Mouse (Mus musculus) limb, embryonic 12.5 days (tissue): ENCODE measurements at regions not wholly inside any gene's neighbourhood (a gene's known extent, or its start where the extent isn't known, plus 50 kb on each side); places are given as distances from the start of the nearest gene placed in this dataset.
A peak's percentile ranks its signal among the peaks of the same experiment; 100 is the strongest.

Experiments
- ATAC-seq: fragments of 200-750 bp; cut with Nextera tagmentation; 2 replicates; pipeline ENCODE4 v1.8.0; 2017; ENCODE audit warnings: low read depth, moderate TSS enrichment; ENCODE audit not compliant: insufficient number of reproducible peaks, insufficient read depth, low FRiP score, low TSS enrichment
- H3K27ac ChIP-seq: fragments of 300-500 bp; sonication (generic); 2 replicates; pipeline ENCODE4 v1.5.1; 2016; ENCODE audit warnings: mild to moderate bottlenecking, moderate library complexity
- H3K27me3 ChIP-seq: fragments of 300-500 bp; sonication (generic); 2 replicates; pipeline ENCODE4 v1.6.1; 2016; ENCODE audit warnings: mild to moderate bottlenecking, moderate library complexity
- H3K36me3 ChIP-seq: fragments of 300-500 bp; sonication (generic); 2 replicates; pipeline ENCODE4 v1.6.1; 2016; ENCODE audit warnings: mild to moderate bottlenecking, moderate library complexity
- H3K4me1 ChIP-seq: fragments of 300-500 bp; sonication (generic); replicated peaks from 2 replicates; pipeline ENCODE4 v1.6.1; 2016
- H3K4me2 ChIP-seq: fragments of 300-500 bp; sonication (generic); 2 replicates; pipeline ENCODE4 v1.6.1; 2016; ENCODE audit warnings: mild to moderate bottlenecking, moderate library complexity
- H3K4me3 ChIP-seq: fragments of 300-500 bp; sonication (generic); replicated peaks from 2 replicates; pipeline ENCODE4 v1.5.1; 2016; ENCODE audit warnings: mild to moderate bottlenecking
- H3K9ac ChIP-seq: fragments of 300-500 bp; sonication (generic); replicated peaks from 2 replicates; pipeline ENCODE4 v1.6.1; 2016; ENCODE audit warnings: mild to moderate bottlenecking, moderate library complexity
- H3K9me3 ChIP-seq: fragments of 300-500 bp; sonication (generic); 2 replicates; pipeline ENCODE4 v1.6.1; 2016; ENCODE audit warnings: mild to moderate bottlenecking, moderate library complexity
- WGBS: fragments of 180-500 bp; shearing (Covaris S2); methylation state at CpG from one replicate; pipeline ENCODE4 v1.1.7; 2016; 5-methylcytosine and 5-hydroxymethylcytosine counted together

GRCm38 (mm10) chr4:32153356-32153755 lies 85.2 kb upstream of the Bach2 start:
- WGBS = 80% methylated on average over 4 of the region's 4 CpGs
- no peak overlapping the region for H3K4me3 ChIP-seq
- H3K9ac ChIP-seq = no peak overlapping the region
- no peak overlapping the region for H3K27ac ChIP-seq
- H3K27me3 ChIP-seq = no peaks in the 10 kb centered on the region
- no peak overlapping the region for H3K4me2 ChIP-seq
- peak; percentile 32; the same call in 1 of the 2 replicates for ATAC-seq
- peaks cover 42% of the 10 kb centered on the region for H3K4me1 ChIP-seq
- H3K36me3 ChIP-seq = no peaks in the 10 kb centered on the region
- no peaks in the 10 kb centered on the region for H3K9me3 ChIP-seq

- Histone ChIP-seq H3K36me3 (no peaks in the 10 kb centered on the region), H3K27me3 (no peaks in the 10 kb centered on the region), H3K4me1 (peaks cover 58% of the 10 kb centered on the region), H3K9me3 (no peaks in the 10 kb centered on the region), H3K4me3 (no peak overlapping the region), H3K9ac (no peak overlapping the region), H3K27ac (no peak overlapping the region), H3K4me2 (no peak overlapping the region)
- ATAC-seq = no peak
- 65% methylated on average over 8 of the region's 8 CpGs for WGBS
Measured at GRCm38 (mm10) chr4:32156965-32157364, 81.6 kb upstream of the Bach2 start.

DNA sequence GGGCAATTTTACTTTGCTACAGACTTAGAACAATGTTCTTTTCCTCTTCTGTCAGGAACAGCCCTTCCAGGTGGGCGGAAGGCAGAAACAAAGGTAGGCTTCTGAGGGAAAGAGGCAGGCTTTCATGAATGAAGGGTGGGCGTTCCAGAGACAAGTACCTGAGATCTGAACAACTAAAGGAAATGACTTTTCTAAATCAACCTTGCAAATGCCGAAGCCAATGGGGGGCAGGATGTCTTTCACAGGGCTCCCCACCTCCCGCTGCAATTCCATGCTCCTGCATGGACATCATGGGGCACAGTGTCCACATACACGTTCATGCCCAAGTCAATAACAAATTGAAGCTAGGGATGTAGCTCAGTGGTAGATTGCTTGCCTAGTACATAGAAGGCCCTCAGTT lies 80.2 kb upstream of the Bach2 start:
- Histone ChIP-seq H3K36me3 (no peaks in the 10 kb centered on the region), H3K9me3 (no peaks in the 10 kb centered on the region)
- WGBS = 52% methylated on average over 5 of the region's 5 CpGs

DNA sequence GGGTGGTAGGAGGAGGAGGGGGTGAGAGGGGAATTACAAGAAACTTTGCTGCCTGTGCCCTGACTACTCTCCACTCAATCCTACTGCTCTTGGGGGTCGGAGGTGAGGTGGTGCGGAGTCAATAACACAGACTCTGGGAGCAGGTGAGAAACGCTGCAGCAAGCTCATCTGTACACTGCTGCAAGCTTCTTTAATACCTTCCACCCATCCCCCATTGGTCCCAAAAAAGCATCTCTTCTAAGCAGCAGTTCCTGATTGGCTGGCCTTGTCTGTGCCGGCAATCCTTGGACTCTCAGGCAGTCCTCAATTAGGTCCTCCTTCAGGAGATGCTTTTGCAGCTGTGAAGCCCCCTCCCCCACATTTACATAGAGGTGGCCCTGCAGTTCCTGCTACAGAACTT lies 79.7 kb upstream of the Bach2 start:
- Histone ChIP-seq H3K4me3 (no peak overlapping the region), H3K27ac (no peak overlapping the region), H3K4me2 (no peak overlapping the region), H3K27me3 (no peaks in the 10 kb centered on the region), H3K4me1 (peaks cover 62% of the 10 kb centered on the region), H3K9ac (no peak overlapping the region), H3K36me3 (no peaks in the 10 kb centered on the region), H3K9me3 (no peaks in the 10 kb centered on the region)
- 32% methylated on average over 4 of the region's 4 CpGs for WGBS
- no peak for ATAC-seq

More for the DNA sequence above, 80.2 kb upstream of the Bach2 start:
- Histone ChIP-seq H3K27me3 (no peaks in the 10 kb centered on the region), H3K9ac (no peak overlapping the region), H3K4me2 (no peak overlapping the region), H3K4me3 (no peak overlapping the region), H3K27ac (no peak overlapping the region), H3K4me1 (peaks cover 59% of the 10 kb centered on the region)
- ATAC-seq = no peak

DNA sequence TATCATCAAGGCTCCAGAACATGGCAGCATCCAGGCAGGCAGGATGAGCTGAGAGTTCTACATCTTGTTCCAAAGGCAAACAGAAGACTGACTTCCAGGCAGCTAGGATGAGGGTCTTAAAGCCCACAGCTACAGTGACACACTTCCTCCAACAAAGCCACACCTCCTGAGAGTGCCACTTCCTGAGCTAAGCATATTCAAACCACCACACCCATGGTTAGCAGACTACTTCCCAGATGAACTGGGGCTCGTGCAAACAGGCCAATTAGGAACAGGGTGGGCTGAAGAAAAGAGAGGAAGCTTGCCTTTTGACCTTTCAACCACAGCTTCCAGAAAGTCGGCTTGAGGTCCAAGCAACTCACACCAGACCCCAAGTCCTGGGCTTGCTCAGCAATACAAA lies 77.8 kb upstream of the Bach2 start:
- WGBS = 34% methylated on average over 2 of the region's 2 CpGs
- no peaks in the 10 kb centered on the region for H3K27me3 ChIP-seq
- no peak overlapping the region for H3K27ac ChIP-seq
- no peak overlapping the region for H3K4me2 ChIP-seq
- no peaks in the 10 kb centered on the region for H3K36me3 ChIP-seq
- no peak for ATAC-seq
- H3K4me1 ChIP-seq = peaks cover 78% of the 10 kb centered on the region
- H3K9ac ChIP-seq = no peak overlapping the region
- H3K9me3 ChIP-seq = no peaks in the 10 kb centered on the region
- no peak overlapping the region for H3K4me3 ChIP-seq

GRCm38 (mm10) chr4:32161871-32162656 lies 76.5 kb upstream of the Bach2 start:
- no peaks in the 10 kb centered on the region for H3K36me3 ChIP-seq
- H3K9me3 ChIP-seq = no peaks in the 10 kb centered on the region
- no peak overlapping the region for H3K4me2 ChIP-seq
- no peak for ATAC-seq
- 36% methylated on average over 10 of the region's 10 CpGs for WGBS
- no peak overlapping the region for H3K27ac ChIP-seq
- no peak overlapping the region for H3K9ac ChIP-seq
- no peaks in the 10 kb centered on the region for H3K27me3 ChIP-seq
- peaks cover 83% of the 10 kb centered on the region for H3K4me1 ChIP-seq
- no peak overlapping the region for H3K4me3 ChIP-seq

GRCm38 (mm10) chr4:32162694-32163240 lies 75.8 kb upstream of the Bach2 start:
- Histone ChIP-seq H3K36me3 (no peaks in the 10 kb centered on the region), H3K9me3 (no peaks in the 10 kb centered on the region), H3K4me1 (peaks cover 81% of the 10 kb centered on the region), H3K4me3 (no peak overlapping the region), H3K27me3 (no peaks in the 10 kb centered on the region), H3K9ac (no peak overlapping the region), H3K4me2 (no peak overlapping the region), H3K27ac (no peak overlapping the region)
- WGBS = 91% methylated on average over 12 of the region's 12 CpGs
- no peak for ATAC-seq

DNA sequence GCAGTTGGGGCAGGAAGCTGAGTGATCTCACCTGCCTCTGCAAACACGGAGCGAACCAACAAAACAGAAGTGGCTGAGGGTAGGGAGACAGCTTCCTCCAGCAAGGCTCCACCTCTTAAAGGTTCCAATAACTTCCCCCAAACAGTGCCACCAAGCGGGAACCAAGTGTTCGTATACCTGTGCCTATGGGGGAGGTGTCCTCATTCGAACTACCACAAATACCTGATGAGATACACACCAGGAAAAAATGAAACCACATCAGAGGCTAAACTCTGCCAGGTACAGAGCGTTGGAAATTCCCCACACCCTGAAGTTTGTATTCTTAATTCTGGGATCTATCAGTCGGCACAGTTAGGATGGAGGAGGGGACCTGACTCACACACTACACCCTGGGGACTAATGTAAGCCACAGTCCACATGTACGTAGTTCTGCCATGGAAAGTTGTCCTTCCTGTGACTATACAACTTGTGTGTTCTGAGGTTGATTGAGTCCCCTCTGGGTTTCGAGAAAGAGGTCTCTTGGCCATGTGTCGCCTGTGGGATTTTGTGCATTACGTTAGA lies 74.4 kb upstream of the Bach2 start:
- no peak overlapping the region for H3K4me3 ChIP-seq
- ATAC-seq = no peak
- no peak overlapping the region for H3K27ac ChIP-seq
- H3K9ac ChIP-seq = no peak overlapping the region
- peaks cover 77% of the 10 kb centered on the region for H3K4me1 ChIP-seq
- H3K36me3 ChIP-seq = no peaks in the 10 kb centered on the region
- 79% methylated on average over 11 of the region's 11 CpGs for WGBS
- H3K4me2 ChIP-seq = no peak overlapping the region
- no peaks in the 10 kb centered on the region for H3K27me3 ChIP-seq
- H3K9me3 ChIP-seq = no peaks in the 10 kb centered on the region

GRCm38 (mm10) chr4:32164736-32165241 lies 73.8 kb upstream of the Bach2 start:
- H3K27ac ChIP-seq = no peak overlapping the region

DNA sequence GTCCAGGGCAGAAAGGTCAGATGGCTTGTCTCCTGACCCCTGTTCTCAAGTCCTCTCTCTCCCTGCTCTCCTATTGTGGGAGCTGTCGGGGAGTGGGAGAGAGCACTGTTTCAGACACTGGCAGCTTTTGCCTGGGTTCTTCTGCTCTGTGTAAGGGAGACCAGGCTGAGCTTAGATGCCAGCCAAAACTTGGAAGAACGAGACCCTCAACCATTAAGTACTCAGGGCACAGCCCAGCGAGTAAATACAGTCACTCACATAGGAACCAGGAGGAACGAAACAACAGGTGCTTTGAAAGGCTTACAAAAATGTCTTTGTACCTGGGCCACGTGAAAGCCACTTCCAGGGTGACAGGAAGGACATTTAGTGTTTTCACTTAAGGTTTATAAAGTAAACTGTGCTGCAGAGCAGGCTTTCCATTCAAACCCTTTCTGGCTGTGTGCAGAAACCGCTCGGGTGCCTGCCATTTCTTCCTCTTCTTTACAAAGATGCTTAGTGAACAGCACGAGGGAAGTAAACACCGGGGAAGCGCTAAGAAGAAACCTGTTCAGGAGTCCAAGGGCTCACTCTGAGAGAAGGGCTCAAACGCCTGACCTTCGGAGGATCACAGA lies 72.6 kb upstream of the Bach2 start:
- WGBS = 59% methylated on average over 12 of the region's 12 CpGs
- H3K36me3 ChIP-seq = no peaks in the 10 kb centered on the region
- H3K9ac ChIP-seq = no peak overlapping the region
- H3K27ac ChIP-seq = peak overlapping the region; percentile 59; the same call in 1 of the 2 replicates
- no peaks in the 10 kb centered on the region for H3K27me3 ChIP-seq
- no peak for ATAC-seq
- H3K4me2 ChIP-seq = no peak overlapping the region
- H3K9me3 ChIP-seq = no peaks in the 10 kb centered on the region
- no peak overlapping the region for H3K4me3 ChIP-seq
- H3K4me1 ChIP-seq = peaks cover 78% of the 10 kb centered on the region

More at GRCm38 (mm10) chr4:32164736-32165241, 73.8 kb upstream of the Bach2 start:
- Histone ChIP-seq H3K9ac (no peak overlapping the region), H3K4me1 (peaks cover 78% of the 10 kb centered on the region), H3K36me3 (no peaks in the 10 kb centered on the region), H3K27me3 (no peaks in the 10 kb centered on the region), H3K4me2 (no peak overlapping the region), H3K4me3 (no peak overlapping the region), H3K9me3 (no peaks in the 10 kb centered on the region)
- WGBS = 76% methylated on average over 11 of the region's 11 CpGs
- ATAC-seq = no peak

- H3K27me3 ChIP-seq = no peaks in the 10 kb centered on the region
- 61% methylated on average over 11 of the region's 11 CpGs for WGBS
- peaks cover 68% of the 10 kb centered on the region for H3K4me1 ChIP-seq
- no peak overlapping the region for H3K4me2 ChIP-seq
- H3K36me3 ChIP-seq = no peaks in the 10 kb centered on the region
- H3K9ac ChIP-seq = no peak overlapping the region
- no peak for ATAC-seq
- no peak overlapping the region for H3K27ac ChIP-seq
- H3K4me3 ChIP-seq = no peak overlapping the region
- H3K9me3 ChIP-seq = 0 out of 2 replicates have a peak, but pooled peaks cover 3% of the 10 kb centered on the region
Measured at GRCm38 (mm10) chr4:32167151-32167550, 71.5 kb upstream of the Bach2 start.
